Mouse (Mus musculus) heart, embryonic 13.5 days (tissue): ENCODE results near the gene Olfr544. TPM values are rescaled to one million over a fixed set of nuclear protein-coding genes. Genes with fewer than 3 reads are reported as not detected.

Source experiments
- polyA plus RNA-seq: library from polyadenylated mRNA; unstranded; fragments of >200 nt; fragmentation: Nextera tagmentation; extraction: Ambion mirVana; gene quantifications from 2 replicates; pipeline ENCODE4 v1.2.1, GENCODE M21; 2015

Olfr544 gene
- polyA plus RNA-seq, 1 experiment from 2014 or later = not detected

Other genes with a start within 250 kb of the Olfr544 start
- 43.8 and 46.5 TPM in 2 replicates for gene Rhog, start 232.3 kb downstream of the Olfr544 start, polyA plus RNA-seq
- gene Stim1, start 220.5 kb downstream of the Olfr544 start, polyA plus RNA-seq = 11.7 and 13.0 TPM in 2 replicates
- 126 and 130 TPM in 2 replicates for gene Rrm1, start 46.6 kb downstream of the Olfr544 start, polyA plus RNA-seq
- 0.36 TPM in 1 of 2 replicates, not detected in the other for gene Olfr543, start 6.6 kb downstream of the Olfr544 start, polyA plus RNA-seq
- gene Olfr545, start 11.3 kb upstream of the Olfr544 start, polyA plus RNA-seq = 0.04 and 0.13 TPM in 2 replicates
- gene Olfr547, start 46.4 kb upstream of the Olfr544 start, polyA plus RNA-seq = not detected in 2 replicates
- not detected in 2 replicates for gene Olfr548-ps1, start 52.6 kb upstream of the Olfr544 start, polyA plus RNA-seq
- gene Olfr549, start 61.6 kb upstream of the Olfr544 start, polyA plus RNA-seq = not detected in 2 replicates
- 0.51 and 0.64 TPM in 2 replicates for gene Trim21, start 77.2 kb upstream of the Olfr544 start, polyA plus RNA-seq
- not detected in 2 replicates for gene Olfr550, start 83.1 kb upstream of the Olfr544 start, polyA plus RNA-seq
- gene Olfr551, start 103.6 kb upstream of the Olfr544 start, polyA plus RNA-seq = not detected in 2 replicates
- gene Olfr552, start 109.5 kb upstream of the Olfr544 start, polyA plus RNA-seq = not detected in 2 replicates
- not detected in 2 replicates for gene Olfr553, start 129.9 kb upstream of the Olfr544 start, polyA plus RNA-seq
- not detected in 2 replicates for gene Olfr554, start 150.1 kb upstream of the Olfr544 start, polyA plus RNA-seq
- gene Olfr555, start 170.5 kb upstream of the Olfr544 start, polyA plus RNA-seq = not detected in 2 replicates
- not detected in 2 replicates for gene Olfr556, start 176.6 kb upstream of the Olfr544 start, polyA plus RNA-seq
- gene Trim68, start 199.0 kb upstream of the Olfr544 start, polyA plus RNA-seq = 11.3 and 12.1 TPM in 2 replicates
- not detected in 2 replicates for gene Olfr557, start 207.6 kb upstream of the Olfr544 start, polyA plus RNA-seq
- 0.05 TPM in 1 of 2 replicates, not detected in the other for gene Olfr558, start 213.9 kb upstream of the Olfr544 start, polyA plus RNA-seq
- not detected in 2 replicates for gene Olfr33, start 230.8 kb upstream of the Olfr544 start, polyA plus RNA-seq
- gene Olfr559, start 239.2 kb upstream of the Olfr544 start, polyA plus RNA-seq = not detected in 2 replicates